Mouse (Mus musculus) CH12.LX (cell line): ENCODE data around the gene Trappc13. TPM values are rescaled to one million over a fixed set of nuclear protein-coding genes. Genes with fewer than 3 reads are reported as not detected.

ENCODE experiments used
- DNase-seq: peaks from one replicate; pipeline ENCODE4 v3.0.0-alpha.2; 2013; ENCODE audit errors: extremely low read depth
- H3K27ac ChIP-seq: 2 replicates; pipeline ENCODE4 v1.5.1; 2012; ENCODE audit warnings: low read depth, mild to moderate bottlenecking, control low read depth, moderate library complexity; ENCODE audit not compliant: insufficient read depth
- H3K27me3 ChIP-seq: replicated peaks from 2 replicates; pipeline ENCODE3; 2012; ENCODE audit warnings: inconsistent platforms
- H3K36me3 ChIP-seq, 2 experiments: replicated peaks in 1 of 2; 2 replicates each; pipeline versions ENCODE3 to v1.6.1; 2012; ENCODE audit warnings: inconsistent platforms in 1 of 2, low read length in 1 of 2, mild to moderate bottlenecking in 1 of 2, mixed read lengths in 1 of 2, moderate library complexity in 1 of 2; ENCODE audit not compliant: control insufficient read depth in 1 of 2, insufficient read depth in 1 of 2
- H3K4me1 ChIP-seq, 2 experiments: 2 replicates each; pipeline ENCODE4 v1.6.1; 2012; ENCODE audit warnings: inconsistent platforms in 1 of 2, moderate library complexity in 1 of 2; ENCODE audit not compliant: insufficient read depth in 2 of 2, control insufficient read depth in 1 of 2
- H3K4me2 ChIP-seq: 2 replicates; pipeline ENCODE4 v1.6.1; 2012; ENCODE audit warnings: low read depth, mild to moderate bottlenecking, control low read depth; ENCODE audit not compliant: poor library complexity, insufficient read depth, severe bottlenecking
- H3K4me3 ChIP-seq, 3 experiments: fragments of 150-350 bp in 1 of 3; sonication (generic) in 1 of 3; replicated peaks in 1 of 3; 2 replicates each; pipeline versions ENCODE3 to v1.5.1; 2011 to 2012; ENCODE audit warnings: low read depth in 2 of 3, low read length in 2 of 3, mild to moderate bottlenecking in 2 of 3, moderate library complexity in 2 of 3, control low read depth in 1 of 3, improper control_type of control experiment in 1 of 3, inconsistent platforms in 1 of 3, mixed read lengths in 1 of 3; ENCODE audit not compliant: poor library complexity in 1 of 3
- H3K79me2 ChIP-seq: replicated peaks from 2 replicates; pipeline ENCODE4 v1.6.1; 2012; ENCODE audit warnings: mild to moderate bottlenecking, moderate library complexity; ENCODE audit not compliant: control insufficient read depth, poor library complexity, insufficient read depth, severe bottlenecking; ENCODE audit errors: extremely low read depth
- H3K9ac ChIP-seq: 2 replicates; pipeline ENCODE4 v1.6.1; 2012; ENCODE audit warnings: low read depth, mild to moderate bottlenecking, control low read depth, moderate library complexity; ENCODE audit not compliant: insufficient read depth
- H3K9me3 ChIP-seq: replicated peaks from 2 replicates; pipeline ENCODE3; 2012; ENCODE audit warnings: low read length, inconsistent platforms, mixed read lengths
- BHLHE40 ChIP-seq: IDR thresholded peaks from 2 replicates; pipeline ENCODE4 v1.6.1; 2011; ENCODE audit warnings: mild to moderate bottlenecking, low read depth, low read length, improper control_type of control experiment
- CHD1 ChIP-seq: IDR thresholded peaks from 2 replicates; pipeline ENCODE4 v1.6.1; 2012; ENCODE audit warnings: low read depth, low read length, improper control_type of control experiment, inconsistent platforms
- CTCF ChIP-seq, 2 experiments: IDR thresholded peaks in 1 of 2; conservative IDR thresholded peaks in 1 of 2; 2 replicates each; pipeline ENCODE4 v1.5.1; 2011 to 2012; ENCODE audit warnings: low read depth in 2 of 2, low read length in 2 of 2, improper control_type of control experiment in 1 of 2, inconsistent platforms in 1 of 2, mild to moderate bottlenecking in 1 of 2, moderate library complexity in 1 of 2
- ELF1 ChIP-seq: IDR thresholded peaks from 2 replicates; pipeline ENCODE4 v1.6.1; 2014; ENCODE audit warnings: low read depth, mild to moderate bottlenecking, inconsistent platforms, low read length, improper control_type of control experiment
- GABPA ChIP-seq: IDR thresholded peaks from 2 replicates; pipeline ENCODE4 v1.6.1; 2012; ENCODE audit warnings: low read depth, low read length, improper control_type of control experiment, inconsistent platforms; ENCODE audit not compliant: insufficient replicate concordance
- IRF4 ChIP-seq: IDR thresholded peaks from 2 replicates; pipeline ENCODE4 v1.6.1; 2014; ENCODE audit warnings: low read depth, mild to moderate bottlenecking, inconsistent platforms, low read length, improper control_type of control experiment
- MAX ChIP-seq: IDR thresholded peaks from 2 replicates; pipeline ENCODE4 v1.6.1; 2011; ENCODE audit warnings: low read length, improper control_type of control experiment
- MYC ChIP-seq: IDR thresholded peaks from 2 replicates; pipeline ENCODE4 v1.6.1; 2011; ENCODE audit warnings: low read depth, mild to moderate bottlenecking, improper control_type of control experiment, low read length
- NELFE ChIP-seq: IDR thresholded peaks from 2 replicates; pipeline ENCODE4 v1.6.1; 2011; ENCODE audit warnings: low read depth, low read length, improper control_type of control experiment
- NRF1 ChIP-seq: IDR thresholded peaks from 2 replicates; pipeline ENCODE4 v1.6.1; 2014; ENCODE audit warnings: low read depth, mild to moderate bottlenecking, inconsistent platforms, low read length, improper control_type of control experiment, moderate library complexity
- PAX5 ChIP-seq: IDR thresholded peaks from 2 replicates; pipeline ENCODE4 v1.6.1; 2012; ENCODE audit warnings: low read length, inconsistent platforms, mixed read lengths
- POLR2A ChIP-seq: IDR thresholded peaks from 2 replicates; pipeline ENCODE4 v1.6.1; 2011; ENCODE audit warnings: low read depth, mild to moderate bottlenecking, improper control_type of control experiment, low read length
- RAD21 ChIP-seq: IDR thresholded peaks from 2 replicates; pipeline ENCODE4 v1.6.1; 2011; ENCODE audit warnings: low read depth, mild to moderate bottlenecking, low read length, improper control_type of control experiment, moderate library complexity
- RCOR1 ChIP-seq: conservative IDR thresholded peaks from 2 replicates; pipeline ENCODE4 v1.6.1; 2012; ENCODE audit warnings: low read depth, mild to moderate bottlenecking, inconsistent platforms, low read length, improper control_type of control experiment
- USF1 ChIP-seq: IDR thresholded peaks from 2 replicates; pipeline ENCODE4 v1.6.1; 2014; ENCODE audit warnings: low read depth, mild to moderate bottlenecking, inconsistent platforms, low read length, improper control_type of control experiment
- USF2 ChIP-seq: conservative IDR thresholded peaks from 2 replicates; pipeline ENCODE4 v1.6.1; 2011; ENCODE audit warnings: low read depth, low read length, improper control_type of control experiment
- ZKSCAN1 ChIP-seq: IDR thresholded peaks from 2 replicates; pipeline ENCODE4 v1.6.1; 2012; ENCODE audit warnings: low read depth, inconsistent platforms, low read length, improper control_type of control experiment, borderline replicate concordance
- dilution Hi-C: fragments of 300-500 bp; cut with MboI; formaldehyde crosslinking; loops from 2 replicates; pipeline ENCODE4 v1.14.3; 2020; ENCODE audit warnings: low sequenced_read_pairs; ENCODE audit not compliant: extremely low pct_unique_long_range_greater_than_20kb, extremely low pct_ligation_motif_present
- in situ Hi-C: fragments of 300-500 bp; cut with MboI; formaldehyde crosslinking; loops from 3 replicates; pipeline ENCODE4 v1.14.3; 2019; ENCODE audit warnings: low sequenced_read_pairs, low pct_ligation_motif_present, low pct_unique_long_range_greater_than_20kb, mixed read lengths
- polyA plus RNA-seq: library from polyadenylated mRNA; unstranded; fragments of >175 nt; gene quantifications from 2 replicates; pipeline ENCODE4 v1.2.1, GENCODE M21; 2012; ENCODE audit warnings: low read depth; ENCODE audit not compliant: insufficient read length
- total RNA-seq, 2 experiments: library from RNA; depleted of rRNA; stranded (reverse); fragments of 300-350 nt in 1 of 2; fragments of >200 nt in 1 of 2; gene quantifications; 2 replicates each; pipeline ENCODE4 v1.2.3; 2012 to 2014

Trappc13 gene
- total and polyA plus RNA-seq, 3 experiments = 30.2 to 61.9 (median 34.6) TPM

DNA sequence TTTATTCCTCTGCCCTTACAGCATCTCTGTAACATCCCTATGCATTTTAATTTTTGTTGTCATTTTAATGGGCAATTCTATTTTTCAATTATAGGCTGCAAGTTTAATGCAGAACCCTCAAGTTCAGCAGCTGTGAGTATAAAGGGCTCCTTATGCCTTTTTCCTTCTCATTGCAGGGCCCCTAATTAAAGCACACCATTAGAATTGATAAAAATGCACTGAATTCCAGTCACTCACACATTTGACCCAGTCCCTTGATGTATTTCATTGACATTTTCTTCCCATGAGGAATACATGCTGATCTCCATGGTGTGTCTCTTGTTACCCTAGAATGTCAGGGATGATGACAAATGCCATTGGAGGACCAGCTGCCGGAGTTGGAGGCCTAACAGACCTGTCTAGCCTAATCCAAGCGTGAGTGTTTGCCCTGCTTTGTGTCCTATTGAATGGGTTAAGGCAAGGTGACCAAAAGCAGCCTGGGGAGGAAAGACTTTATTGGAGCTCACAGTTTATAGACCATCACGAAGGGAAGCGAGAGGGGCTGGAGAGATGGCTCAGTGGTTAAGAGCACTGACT, 43.7 kb downstream of the Trappc13 start:
- peaks cover 8 to 46% of the 10 kb centered on the region in 2 experiments for H3K36me3 ChIP-seq
- no peaks in the 10 kb centered on the region for H3K79me2 ChIP-seq
- H3K27ac ChIP-seq = no peak overlapping the region
- H3K9ac ChIP-seq = no peak overlapping the region
- TF ChIP-seq USF1 (no peak), ZKSCAN1 (no peak), POLR2A (no peak)
- TF ChIP-seq, all 38 proteins: peak for 0
- in situ Hi-C loops (no loop called here), dilution Hi-C loops (no loop called here)
- Histone ChIP-seq H3K9me3 (no peaks in the 10 kb centered on the region), H3K4me2 (no peak overlapping the region), H3K4me1 (peaks cover 0 to 3% of the 10 kb centered on the region in 2 experiments; a peak in 1 of 4 replicates), H3K27me3 (no peaks in the 10 kb centered on the region), H3K4me3 (no peak overlapping the region)
- no peak for DNase-seq

DNA sequence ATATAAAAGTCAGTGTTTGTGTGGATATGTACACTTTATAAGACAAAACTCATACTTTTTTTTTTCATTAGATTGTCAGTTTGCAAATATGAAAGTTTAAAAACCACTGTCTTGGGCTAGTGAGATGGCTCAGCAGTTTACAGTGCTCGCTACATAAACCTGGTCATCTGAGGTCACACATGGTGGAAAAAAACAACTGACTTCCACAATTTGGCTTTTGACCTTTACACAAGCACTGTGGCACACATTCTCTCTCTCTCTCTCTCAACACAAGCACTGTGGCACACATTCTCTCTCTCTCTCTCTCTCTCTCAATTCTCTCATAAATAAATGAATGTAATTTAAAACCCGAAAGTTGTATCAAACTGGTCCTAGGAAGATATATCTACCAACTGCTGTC, 45.7 kb downstream of the Trappc13 start:
- H3K36me3 ChIP-seq = peaks cover 6 to 48% of the 10 kb centered on the region in 2 experiments
- TF ChIP-seq ELF1 (no peak), NELFE (no peak), CTCF (conservative IDR thresholded peaks at IDR 0.05 in 1 of 2, IDR thresholded peaks at IDR 0.05 in 1 of 2; ENCODE audit: low read depth in 2 of 2, low read length in 2 of 2) (no peak), IRF4 (no peak), BHLHE40 (no peak), USF2 (no peak), MAX (no peak), RAD21 (no peak), RCOR1 (no peak), MYC (no peak), CHD1 (no peak), GABPA (no peak), NRF1 (no peak), PAX5 (no peak)
- H3K9me3 ChIP-seq = no peaks in the 10 kb centered on the region
- H3K9ac ChIP-seq = no peak overlapping the region
- no peak overlapping the region for H3K27ac ChIP-seq
- H3K4me2 ChIP-seq = no peak overlapping the region
- no peaks in the 10 kb centered on the region for H3K27me3 ChIP-seq
- no peak overlapping the region for H3K4me3 ChIP-seq
- H3K4me1 ChIP-seq = no peaks in the 10 kb centered on the region
- no peak for DNase-seq
- in situ Hi-C loops = no loop called here
- H3K79me2 ChIP-seq = no peaks in the 10 kb centered on the region
- dilution Hi-C loops = no loop called here
